Mouse (Mus musculus): Measurements from ENCODE around the gene Gda.

GRCm38 (mm10) chr19:21487124-21487944 lies 14.1 kb upstream of the Gda start:
- TF ChIP-seq CTCF (IDR thresholded peaks at IDR 0.05; ENCODE audit: extremely low read depth, insufficient read depth, low read length), result no peak
- TF ChIP-seq POLR2A (IDR thresholded peaks at IDR 0.05; ENCODE audit: extremely low read depth, insufficient read depth, low read length), result no peak

Data from cortical plate, adult 2 months (tissue).